Mouse (Mus musculus): ENCODE measurements at regions not wholly inside any gene's neighbourhood (a gene's known extent, or its start where the extent isn't known, plus 50 kb on each side); places are given as distances from the start of the nearest gene placed in this dataset.

DNA sequence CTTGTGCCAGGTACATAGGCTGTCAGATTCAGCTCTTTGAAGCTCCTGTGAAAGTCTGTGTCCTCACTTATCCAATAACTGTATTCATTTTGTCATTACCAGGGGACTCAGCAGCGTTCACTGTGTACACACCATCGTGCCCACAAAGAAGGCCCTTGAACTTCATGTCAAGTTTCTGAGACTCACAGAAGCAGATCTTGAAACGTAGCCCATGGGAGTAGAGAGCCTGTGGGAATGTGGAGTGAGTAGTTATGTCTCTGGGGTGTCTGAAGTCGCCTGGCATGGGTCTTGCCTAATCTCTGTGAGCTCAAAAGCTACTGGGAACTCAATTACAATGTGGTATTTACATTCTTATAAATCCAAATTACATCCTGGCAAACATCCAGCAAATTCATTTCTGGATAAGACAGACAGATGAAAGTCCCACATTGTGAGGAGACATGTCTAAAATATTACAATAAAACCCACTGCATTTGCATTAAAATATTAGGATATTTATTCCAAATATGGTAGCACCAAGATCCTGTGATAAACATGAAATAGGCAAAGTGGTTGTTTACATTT lies 53.2 kb upstream of the Myocd start:
- Histone ChIP-seq H3K36me3 (ENCODE audit: control insufficient read depth, insufficient read depth, low read length) (peaks cover 4% of the 10 kb centered on the region; the same call in 1 of the 2 replicates), H3K4me3 (ENCODE audit: control insufficient read depth in 1 of 2, insufficient read depth in 1 of 2, low read depth in 1 of 2, low read length in 2 of 2) (no peak overlapping the region), H3K9me3 (ENCODE audit: control insufficient read depth, low read length) (no peaks in the 10 kb centered on the region), H3K27ac (replicated peaks in 1 of 2; ENCODE audit: control insufficient read depth in 1 of 2, insufficient read depth in 1 of 2, low read depth in 2 of 2, low read length in 2 of 2) (peak overlapping the region; percentile 22 to 31; a peak in 3 of 4 replicates), H3K4me2 (ENCODE audit: low read length) (no peak overlapping the region), H3K9ac (ENCODE audit: low read length) (no peak overlapping the region), H3K4me1 (ENCODE audit: control insufficient read depth in 2 of 2, insufficient read depth in 2 of 2, low read length in 2 of 2) (peaks cover 18 to 43% of the 10 kb centered on the region in 2 experiments), H3K27me3 (ENCODE audit: control insufficient read depth, insufficient read depth, low read length) (no peaks in the 10 kb centered on the region)
- no peak for ATAC-seq (ENCODE audit: insufficient number of reproducible peaks, insufficient read depth, low FRiP score, low read depth)
- WGBS, result 53% methylated on average over 4 of the region's 4 CpGs
